Mouse (Mus musculus): Measurements from ENCODE around the gene Gpd1l.

Gene Gpd1l

DNA sequence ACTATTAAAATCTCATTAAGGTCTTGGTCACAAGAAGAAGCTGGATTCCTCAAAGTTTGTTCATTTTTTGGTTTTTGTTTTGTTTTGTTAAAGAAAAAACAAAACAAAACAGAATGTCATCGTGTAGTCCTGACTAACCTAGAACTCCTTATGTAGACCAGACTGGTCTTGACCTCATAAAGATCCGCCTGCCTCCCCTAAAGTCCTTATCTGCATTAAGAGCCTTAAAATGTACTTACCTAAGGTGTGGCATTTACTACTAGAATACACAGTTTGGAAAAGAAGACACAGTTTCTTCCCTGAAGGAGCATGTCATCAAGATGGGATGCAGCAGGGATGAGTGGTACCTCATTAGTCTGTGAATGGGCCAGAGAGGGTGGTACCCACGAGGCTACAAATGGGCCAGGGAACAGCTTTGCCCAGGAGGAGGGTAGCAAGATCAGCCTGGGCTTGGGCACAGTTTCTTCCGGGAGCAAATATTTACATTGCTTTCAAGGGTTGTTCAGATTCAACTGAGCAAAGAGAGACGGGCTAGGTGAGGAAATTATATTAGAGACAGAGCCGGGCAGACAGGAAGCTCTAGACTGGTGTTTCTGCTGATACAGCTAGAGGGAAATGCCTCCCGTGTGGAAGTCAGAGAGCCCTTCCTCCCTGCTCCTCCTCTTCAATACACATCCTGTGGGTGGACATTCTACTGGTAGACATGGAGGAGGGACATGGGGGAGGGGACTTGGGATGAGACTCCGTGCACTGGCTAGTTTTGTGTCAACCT lies 82.2 kb downstream of the Gpd1l start:
- no peak for DNase-seq (ENCODE audit: low read depth, low spot score)
